Mouse (Mus musculus): ENCODE measurements around the gene Adk. TPM values are rescaled to one million over a fixed set of nuclear protein-coding genes. Genes with fewer than 3 reads are reported as not detected.

The Adk gene
- total RNA-seq, 4 experiments from 2014 or later, result 66.5 to 80.7 (median 73.0) TPM

DNA sequence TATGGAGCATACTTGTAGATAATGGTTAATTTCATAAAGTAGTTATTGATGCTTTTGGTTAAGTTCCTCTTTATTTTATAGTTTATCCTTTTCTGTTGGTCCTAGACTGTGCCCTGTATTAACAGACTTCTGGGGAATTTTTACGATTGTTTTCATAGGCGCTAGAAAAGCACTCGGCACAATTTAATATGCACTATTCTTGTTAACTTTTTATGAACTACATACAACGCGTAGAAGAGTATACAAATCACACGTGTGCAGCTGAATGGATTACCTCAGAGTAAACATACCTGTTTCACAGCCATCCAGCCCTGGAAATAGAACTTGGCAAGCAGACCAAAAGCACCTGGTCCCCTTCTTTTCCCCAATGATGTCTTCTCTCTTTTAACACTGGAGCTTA is 99.7 kb downstream of the Adk start:
- no peak for DNase-seq (ENCODE audit: low spot score in 2 of 2)

DNA sequence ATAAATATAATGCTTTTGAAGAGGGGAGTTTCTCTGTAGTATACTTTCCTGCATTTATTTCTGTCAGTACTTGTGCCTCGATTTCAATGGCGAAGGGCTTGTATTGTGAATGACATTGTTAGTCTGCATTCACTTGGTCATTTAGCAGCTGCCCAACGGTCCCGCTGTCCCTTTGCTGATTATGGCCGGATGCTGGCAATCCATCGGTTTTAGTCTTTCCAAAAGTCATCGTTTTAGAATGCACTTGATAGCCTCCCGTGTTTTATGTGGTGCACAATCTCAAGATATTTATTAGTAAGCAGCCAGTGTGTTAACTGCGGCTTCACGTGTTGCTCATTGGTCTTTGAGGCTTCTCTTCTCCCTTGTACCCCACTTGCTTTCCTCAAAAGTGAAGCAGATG is 113.3 kb downstream of the Adk start:
- no peak for DNase-seq (ENCODE audit: low spot score in 2 of 2)

DNA sequence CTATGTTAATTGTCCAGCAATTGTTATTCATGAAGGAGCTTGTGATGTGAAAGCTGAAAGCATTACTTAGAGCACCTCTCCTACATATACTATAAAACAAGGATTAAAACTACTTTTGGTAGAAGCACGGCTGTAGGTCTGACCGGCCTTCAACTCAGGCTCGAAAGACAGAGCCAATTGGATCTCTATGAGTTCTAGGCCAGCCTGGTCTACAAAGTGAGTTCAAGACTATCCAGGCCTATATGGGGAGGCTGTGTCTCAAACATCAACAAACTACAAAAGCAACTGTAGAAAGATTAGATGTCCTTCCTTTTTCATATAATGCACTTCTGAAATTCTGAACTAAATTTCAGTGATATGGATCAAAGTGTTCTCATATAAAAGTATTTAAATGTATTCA is 113.7 kb downstream of the Adk start:
- no peak for DNase-seq (ENCODE audit: low spot score in 2 of 2)

DNA sequence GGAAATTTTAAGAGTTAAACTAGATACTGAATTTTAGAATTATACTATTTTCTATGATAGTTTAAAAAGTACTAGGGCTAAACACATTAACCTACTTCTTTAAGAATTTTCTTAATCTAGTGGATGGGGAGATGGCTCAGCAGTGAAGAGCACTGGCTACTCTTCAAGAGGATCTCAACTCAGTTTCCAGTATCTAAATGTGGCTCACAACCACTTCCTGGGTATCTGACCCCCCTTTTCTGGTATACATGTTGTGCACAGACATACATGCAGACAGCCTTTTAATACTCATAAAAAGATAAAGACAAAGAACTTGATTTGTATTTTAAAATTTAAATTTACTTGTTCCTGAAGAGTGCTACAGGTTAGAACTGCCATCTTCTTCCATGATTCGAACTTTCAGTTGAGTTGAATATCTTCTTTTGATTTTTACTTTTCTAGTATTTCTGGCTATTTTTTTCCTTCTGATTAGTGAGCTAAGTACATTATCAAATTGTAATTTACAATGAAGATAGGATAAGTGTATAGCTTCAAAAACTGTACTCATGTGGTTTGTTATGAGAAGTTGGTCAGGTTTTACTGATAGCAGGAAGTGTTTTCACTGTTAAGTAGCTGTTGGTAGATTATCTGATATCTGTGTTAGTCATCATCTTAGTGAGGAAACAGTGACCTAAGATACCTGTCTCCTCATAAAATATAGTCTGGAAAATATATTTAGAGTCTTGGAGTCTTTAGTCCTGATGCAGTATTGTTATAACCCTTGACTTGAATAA is 121.8 kb downstream of the Adk start:
- no peak for DNase-seq (ENCODE audit: low spot score in 2 of 2)

DNA sequence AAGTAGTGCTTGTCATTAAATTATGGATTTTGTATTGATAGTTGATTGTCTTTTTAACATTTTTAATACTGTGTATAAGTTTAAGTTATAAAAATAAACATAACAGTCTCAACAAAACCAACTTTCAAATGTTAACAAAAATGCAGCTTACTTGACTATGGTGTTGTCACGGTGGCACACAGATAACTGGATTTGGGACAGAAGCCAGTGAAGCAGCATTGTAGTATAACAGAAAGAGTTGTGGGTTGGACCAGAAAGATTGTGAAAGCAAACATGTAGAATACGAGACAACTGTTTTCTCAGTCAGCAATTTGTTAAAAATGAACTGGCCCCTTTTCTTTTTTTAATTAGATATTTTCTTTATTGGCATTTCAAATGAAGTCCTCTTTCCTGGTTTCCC is 122.4 kb downstream of the Adk start:
- DNase-seq (ENCODE audit: low spot score in 2 of 2), result no peak

DNA sequence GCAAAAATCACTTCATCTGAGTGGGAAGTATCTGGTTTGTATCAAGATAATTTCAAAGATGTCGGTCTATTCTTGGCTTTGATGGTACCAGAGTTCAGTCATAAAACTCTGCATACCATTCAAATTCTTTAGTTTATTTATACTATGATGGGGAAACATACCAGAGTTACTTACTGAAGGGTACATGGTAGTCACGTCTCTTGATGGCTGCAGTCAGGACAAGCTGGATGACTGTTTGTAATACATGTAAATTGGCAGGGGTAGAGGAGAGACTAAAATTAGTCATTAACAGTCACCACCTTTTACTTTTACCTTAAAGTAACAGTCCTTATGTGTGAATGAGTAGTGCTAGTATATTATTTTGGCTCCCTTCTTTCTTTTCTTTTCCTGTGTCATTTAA is 125.4 kb downstream of the Adk start:
- DNase-seq (ENCODE audit: low spot score in 2 of 2), result no peak

DNA sequence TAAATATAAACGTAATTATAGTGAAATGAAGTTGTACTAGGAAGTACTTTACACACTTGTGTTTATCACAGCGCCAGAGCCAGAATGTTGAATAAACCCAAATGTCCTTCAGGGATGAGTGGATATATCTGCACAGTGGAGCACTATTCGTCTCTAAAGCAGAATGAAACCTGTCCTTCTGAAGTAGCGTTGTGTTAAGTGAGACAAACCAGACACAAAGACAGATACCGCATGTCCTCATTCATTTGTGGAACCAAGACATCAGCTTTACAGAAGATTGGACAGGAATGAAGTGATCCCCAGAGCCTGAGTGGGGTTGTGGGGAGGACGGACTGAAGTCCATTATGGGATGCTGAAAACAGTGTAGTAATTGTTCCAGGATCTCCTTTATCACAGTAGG is 126.0 kb downstream of the Adk start:
- DNase-seq (ENCODE audit: low spot score in 2 of 2), result no peak

DNA sequence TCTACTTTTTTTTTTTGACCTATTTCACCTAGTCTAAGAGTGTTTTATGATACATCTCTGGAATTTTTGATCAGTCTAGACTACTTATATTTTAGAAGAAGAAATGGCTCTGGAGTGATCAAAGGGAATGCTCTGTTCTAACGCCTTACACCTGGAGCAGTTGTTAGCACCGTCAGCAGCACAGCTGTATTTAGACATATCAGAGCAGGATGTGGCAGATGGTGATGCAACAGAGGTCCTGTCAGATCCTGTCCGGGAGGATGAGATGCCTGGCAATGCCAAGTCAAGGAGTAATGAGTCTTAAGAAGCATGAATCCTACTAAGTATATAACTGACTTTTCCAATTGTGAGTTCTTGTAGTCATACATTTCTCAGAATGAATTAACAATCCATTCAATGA is 128.7 kb downstream of the Adk start:
- no peak for DNase-seq (ENCODE audit: low spot score in 2 of 2)

DNA sequence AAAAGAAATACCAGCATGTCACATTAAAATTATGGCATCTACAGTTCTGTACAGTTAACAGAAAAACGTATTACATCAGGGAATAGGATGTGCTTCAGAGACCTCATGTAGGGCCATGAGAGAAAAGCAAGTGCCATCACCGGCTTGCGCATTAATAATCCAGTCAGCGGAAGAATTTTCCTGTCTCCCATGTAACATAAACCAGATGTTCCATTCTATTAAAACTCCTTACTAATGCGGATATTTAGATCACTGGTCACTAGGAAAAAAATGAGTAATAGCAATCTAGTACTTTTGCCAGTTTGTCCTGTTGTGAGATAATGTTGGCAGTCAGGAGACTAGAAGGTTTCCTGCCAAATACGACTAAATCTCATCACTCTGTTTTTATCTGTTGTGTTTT is 139.6 kb downstream of the Adk start:
- no peak for DNase-seq (ENCODE audit: low spot score in 2 of 2)

DNA sequence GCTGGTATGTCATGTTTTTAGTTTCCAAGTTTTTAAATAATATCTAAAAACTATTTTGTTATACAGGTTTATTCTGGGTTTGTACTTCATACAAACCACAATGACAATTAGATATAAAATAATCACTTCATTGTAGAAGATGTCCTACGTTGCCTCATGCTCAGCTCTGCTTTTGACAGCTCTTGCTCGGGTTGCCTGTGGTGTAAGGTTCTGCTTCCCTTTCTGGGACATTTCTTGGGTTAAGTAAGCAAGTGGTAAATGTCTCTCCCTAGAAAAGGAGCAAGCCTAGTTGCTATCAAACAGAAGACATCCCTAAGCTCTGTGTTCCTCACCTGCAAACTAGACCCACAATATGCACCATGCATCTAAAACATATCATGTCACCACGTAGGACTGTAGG is 140.4 kb downstream of the Adk start:
- DNase-seq (ENCODE audit: low spot score in 2 of 2), result no peak

DNA sequence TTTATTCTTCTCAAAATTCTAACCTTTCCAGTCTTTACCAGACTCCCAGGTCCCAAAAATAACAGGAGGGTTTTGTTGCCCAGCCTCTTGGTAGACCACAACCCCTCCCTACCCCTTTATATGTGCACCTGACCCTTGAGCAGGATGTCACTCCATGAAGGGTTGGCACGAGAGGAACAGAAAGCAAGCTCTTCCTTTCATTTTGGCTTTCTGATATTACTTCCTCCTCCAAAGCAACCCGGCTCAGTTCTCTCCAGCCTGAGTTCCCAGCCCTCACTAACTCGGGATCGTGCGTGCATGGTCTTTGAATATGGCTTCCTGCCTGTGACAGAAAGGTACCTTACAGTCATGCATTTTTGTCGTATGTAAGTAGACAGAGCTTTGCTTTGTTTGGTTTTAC is 142.0 kb downstream of the Adk start:
- no peak for DNase-seq (ENCODE audit: low spot score in 2 of 2)

DNA sequence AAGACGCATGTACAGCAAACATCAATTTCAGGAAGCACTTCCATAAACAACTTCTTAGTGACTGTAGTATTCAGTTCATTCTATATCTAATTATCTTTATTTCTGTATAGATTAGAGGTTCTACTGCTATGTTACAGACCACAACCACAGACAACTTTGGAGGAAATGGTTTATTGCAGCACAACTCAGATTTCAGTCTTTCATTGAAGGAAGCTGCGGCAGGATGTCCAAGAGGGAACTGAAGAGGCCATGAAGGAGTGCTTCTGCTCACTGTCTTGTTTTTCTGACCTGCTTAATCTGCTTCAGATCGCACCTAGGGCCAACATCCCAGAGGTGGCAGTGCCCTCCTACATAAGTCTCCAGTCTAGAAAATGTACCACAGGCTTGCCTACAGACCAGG is 148.5 kb downstream of the Adk start:
- DNase-seq (ENCODE audit: low spot score in 2 of 2), result no peak

DNA sequence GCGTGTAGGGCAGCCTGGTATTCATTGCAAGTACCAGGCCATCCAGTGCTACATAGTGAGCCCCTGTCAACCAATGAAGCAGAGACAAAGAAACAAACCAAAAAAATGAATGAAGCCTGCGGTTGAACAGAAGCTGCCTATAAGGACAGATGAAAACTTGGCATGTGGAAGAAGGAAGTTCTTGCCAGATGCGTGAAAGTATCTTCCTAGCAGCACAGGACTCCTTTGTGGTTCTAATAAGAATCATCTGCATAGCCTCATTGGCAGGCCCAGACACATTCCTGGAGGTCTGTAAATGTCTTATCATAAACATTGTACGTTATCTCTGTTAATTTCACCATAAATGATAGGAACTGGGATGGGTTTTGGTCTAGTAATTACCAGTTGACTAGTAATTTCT is 154.1 kb downstream of the Adk start:
- no peak for DNase-seq (ENCODE audit: low spot score in 2 of 2)

DNA sequence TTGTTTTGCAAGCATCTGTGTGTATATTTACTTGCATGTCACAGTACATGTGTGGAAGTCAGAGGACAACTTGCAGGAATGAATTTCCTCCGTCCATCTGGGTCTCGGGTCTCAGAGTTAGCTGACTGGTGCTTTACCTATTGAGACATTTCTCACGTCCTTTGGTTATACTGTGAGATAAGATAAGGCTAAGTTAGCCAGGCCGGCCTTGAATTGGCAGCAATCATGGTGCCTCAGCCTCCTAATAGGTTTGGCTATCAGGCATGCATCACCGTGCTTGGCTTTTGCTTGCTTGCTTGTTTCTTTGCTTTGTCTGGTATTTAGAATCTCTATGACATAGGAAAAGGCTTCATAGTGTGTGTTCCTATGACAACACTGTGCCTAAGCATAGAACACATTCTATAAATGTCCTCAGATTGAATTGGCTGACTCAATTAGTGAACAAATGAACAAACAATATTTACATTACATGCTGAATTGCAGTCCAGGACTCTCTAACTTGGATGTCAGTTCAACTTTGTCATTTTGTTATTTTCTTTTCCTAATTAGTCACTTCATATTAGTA is 169.3 kb downstream of the Adk start:
- no peak for DNase-seq (ENCODE audit: low spot score in 2 of 2)

DNA sequence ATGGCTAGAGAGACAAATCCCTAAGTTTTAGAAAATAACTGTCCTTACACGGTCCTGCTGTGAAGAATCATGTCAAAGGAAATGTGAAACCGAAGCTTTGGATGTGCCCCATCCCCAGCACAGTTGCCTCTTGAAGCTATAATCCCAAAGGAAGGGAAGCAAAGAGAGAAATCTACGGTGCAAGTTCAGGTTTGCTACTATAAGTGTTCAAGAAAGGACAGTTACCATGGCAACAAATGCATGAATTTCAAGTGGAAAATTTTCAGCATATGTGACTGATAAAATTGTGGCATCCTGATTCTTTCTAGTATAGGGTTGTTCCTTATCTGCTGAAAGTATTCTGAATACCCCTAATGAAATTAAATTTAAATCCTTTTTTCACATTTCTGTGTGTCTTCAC is 169.8 kb downstream of the Adk start:
- no peak for DNase-seq (ENCODE audit: low spot score in 2 of 2)

DNA sequence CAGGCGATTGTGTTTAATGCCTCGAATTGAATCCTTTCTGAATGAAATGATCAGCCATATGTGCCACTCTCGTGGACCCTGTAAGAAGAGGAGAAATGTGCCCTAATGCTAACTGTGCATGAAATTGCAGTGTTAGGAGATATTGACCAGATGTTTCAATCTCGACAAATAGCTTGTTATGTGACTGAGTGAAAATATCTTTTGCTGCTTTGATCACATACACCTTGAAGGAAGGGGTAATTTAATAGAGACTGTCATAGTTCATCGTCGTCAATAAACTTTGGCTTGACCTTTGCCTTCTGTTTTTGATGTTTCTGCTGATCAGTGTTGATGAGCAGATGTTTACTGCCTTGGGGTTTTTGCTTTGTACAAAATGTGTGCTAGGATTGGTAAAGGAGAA is 171.1 kb downstream of the Adk start:
- DNase-seq (ENCODE audit: low spot score in 2 of 2), result no peak

DNA sequence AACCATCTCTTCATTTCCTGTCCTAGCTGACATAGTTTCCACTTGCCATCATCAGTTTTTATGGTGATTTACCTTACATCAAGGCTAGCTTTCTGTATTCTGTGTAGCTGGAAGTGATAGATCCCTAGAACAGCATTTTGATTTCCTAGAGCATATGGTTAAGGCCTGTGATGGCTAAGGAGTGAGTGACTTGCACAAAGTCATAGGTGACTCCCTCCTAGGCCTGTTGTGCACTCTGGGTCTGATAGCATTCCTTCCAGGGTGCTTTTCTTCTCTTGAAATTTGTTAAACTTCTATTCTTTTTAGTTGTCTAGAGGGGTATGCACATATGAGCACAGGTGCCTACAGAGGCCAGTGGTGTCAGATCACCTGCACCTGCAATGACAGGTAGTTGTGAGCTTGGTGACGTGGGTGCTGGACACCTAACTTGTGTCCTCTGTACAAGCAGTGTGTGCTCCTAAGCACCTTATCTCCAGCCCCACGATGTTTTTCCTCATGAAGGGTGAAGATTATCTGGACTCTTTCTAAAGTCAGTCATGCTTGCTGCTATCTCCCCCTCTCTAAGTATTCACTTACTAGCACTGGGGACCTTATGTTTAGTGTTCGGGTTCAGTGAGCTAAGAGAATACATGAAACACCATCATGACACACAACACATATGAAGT is 171.7 kb downstream of the Adk start:
- no peak for DNase-seq (ENCODE audit: low spot score in 2 of 2)

DNA sequence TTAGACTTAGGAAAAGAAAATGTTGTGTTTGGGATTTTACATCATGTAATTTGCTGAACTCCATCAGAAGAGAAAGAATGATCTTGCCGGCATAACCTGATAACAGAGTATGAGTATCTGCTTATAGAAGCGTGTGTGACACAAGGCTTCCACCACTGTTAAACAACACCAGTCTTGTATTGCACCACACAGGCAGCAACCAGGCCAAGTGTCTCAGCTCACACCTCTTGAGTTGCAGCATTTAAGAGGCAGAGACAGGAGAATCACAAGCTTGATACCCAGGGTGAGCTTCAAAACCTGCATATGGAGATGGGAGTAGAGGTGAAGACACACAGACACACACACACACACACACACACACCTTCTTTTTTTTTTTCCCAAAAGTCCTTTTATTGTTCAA is 184.7 kb downstream of the Adk start:
- DNase-seq (ENCODE audit: low spot score in 2 of 2), result no peak

DNA sequence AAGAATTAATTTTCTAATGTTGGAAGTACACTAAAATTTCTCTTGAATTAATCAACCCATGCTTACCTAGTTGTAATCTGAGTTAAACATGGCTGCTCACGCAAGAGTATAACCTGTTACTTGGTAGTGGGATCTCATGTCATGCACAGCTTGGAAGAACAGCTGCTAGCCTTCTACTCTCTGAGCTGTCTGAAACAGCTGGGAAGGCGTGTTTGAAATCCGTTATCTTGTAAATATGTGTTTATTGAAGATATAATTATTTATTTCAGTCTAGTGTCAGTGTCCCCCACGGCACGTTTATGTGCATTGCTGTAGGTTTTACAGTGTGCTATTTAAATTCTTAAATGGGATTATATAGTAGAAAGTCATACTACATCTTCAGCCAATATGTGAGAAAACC is 188.7 kb downstream of the Adk start:
- DNase-seq (ENCODE audit: low spot score in 2 of 2), result no peak

DNA sequence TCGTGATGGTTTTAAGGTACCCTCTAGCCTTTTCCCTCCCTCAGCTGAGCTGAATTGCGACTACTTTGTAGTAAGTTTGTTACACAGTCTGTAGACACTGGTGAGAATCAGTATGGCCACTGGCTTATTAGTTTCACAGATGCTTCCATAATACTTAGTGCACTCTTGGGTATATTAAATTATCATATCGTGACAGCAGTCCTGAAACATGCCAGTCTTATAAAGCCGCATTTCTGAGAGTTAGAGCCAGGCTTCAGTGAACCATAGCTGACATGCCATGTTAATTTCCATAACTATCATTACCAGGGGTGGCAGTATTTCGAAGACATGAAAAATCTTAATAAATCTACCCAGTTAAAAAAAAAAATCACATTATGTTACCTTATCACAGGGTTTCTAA is 199.0 kb downstream of the Adk start:
- DNase-seq (ENCODE audit: low spot score in 2 of 2), result no peak

DNA sequence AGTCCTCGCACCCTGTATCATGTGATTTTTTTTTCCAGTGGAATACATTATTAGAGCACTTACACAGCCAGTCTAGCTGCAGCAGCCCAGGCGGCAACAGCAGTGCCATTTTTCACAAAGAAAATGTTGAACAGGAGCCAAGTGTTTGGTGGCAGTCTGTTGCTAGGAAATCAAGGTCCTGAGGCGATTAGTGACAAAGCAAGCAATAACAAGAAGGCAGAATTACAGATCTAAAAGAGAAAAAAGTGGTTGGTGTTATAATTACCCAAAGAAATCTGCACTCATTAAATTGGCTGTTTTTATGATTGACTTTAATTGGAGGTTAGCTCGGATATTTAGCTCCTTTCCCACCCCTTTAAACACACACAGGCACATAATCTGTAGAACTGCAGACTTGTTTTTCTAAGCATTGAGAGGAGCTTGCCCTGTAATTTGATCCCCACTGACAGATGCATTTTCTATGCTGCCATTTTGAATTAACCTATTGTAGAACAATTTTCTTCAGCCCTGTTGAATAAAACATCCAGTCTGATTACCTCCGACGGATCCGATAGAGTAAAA is 200.0 kb downstream of the Adk start:
- peak; percentile 69 for DNase-seq (ENCODE audit: low spot score in 2 of 2)

DNA sequence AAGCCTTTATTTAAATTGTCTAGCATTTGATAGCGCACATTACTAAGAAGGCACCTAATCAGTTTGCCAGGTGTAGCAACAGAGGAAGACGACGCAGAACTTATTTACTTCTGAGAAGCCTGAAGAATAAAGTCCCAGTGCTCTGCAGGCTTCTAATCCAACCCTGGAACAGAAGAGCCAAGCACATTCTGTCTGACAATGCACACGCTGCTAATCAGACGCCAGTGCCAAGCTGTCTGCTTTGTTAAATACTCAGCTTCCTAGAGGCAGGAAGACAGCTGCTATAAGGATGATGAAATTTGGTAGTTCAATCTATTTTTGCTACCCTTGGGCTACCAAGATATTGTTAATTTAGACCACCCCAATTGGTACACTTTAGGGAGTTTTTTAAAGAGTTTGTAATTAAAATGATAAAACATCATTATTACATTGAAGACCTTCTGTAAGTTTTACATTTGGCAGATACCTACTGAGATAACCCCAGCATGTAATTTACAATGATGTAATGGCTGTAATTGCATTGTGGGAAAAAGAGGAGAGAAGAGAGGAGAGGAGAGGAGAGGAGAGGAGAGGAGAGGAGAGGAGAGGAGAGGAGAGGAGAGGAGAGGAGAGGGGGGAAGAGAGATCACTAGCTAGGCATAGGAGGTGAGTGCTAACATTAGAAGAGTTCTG is 201.1 kb downstream of the Adk start:
- peak; percentile 63 to 66 for DNase-seq (ENCODE audit: low spot score in 2 of 2)

All from layer of hippocampus, adult 8-10 months (tissue).